Mouse (Mus musculus) heart, embryonic 15.5 days (tissue): ENCODE data around the gene Ninl. TPM values are rescaled to one million over a fixed set of nuclear protein-coding genes. Genes with fewer than 3 reads are reported as not detected.

Experiments
- ATAC-seq: fragments of 200-750 bp; cut with Nextera tagmentation; replicated peaks from 2 replicates; pipeline ENCODE4 v1.8.0; 2017; ENCODE audit warnings: low read depth, moderate TSS enrichment; ENCODE audit not compliant: insufficient number of reproducible peaks, insufficient read depth, low FRiP score
- H3K27ac ChIP-seq: fragments of 300-500 bp; sonication (generic); 2 replicates; pipeline ENCODE4 v1.5.1; 2015; ENCODE audit warnings: mild to moderate bottlenecking, inconsistent platforms
- H3K27me3 ChIP-seq: fragments of 300-500 bp; sonication (generic); 2 replicates; pipeline ENCODE4 v1.6.1; 2015; ENCODE audit warnings: inconsistent platforms
- H3K36me3 ChIP-seq: fragments of 300-500 bp; sonication (generic); 2 replicates; pipeline ENCODE4 v1.6.1; 2015; ENCODE audit warnings: mild to moderate bottlenecking, inconsistent platforms
- H3K4me1 ChIP-seq: fragments of 300-500 bp; sonication (generic); replicated peaks from 2 replicates; pipeline ENCODE4 v1.6.1; 2015; ENCODE audit warnings: inconsistent platforms
- H3K4me2 ChIP-seq: fragments of 300-500 bp; sonication (generic); 2 replicates; pipeline ENCODE4 v1.6.1; 2015; ENCODE audit warnings: inconsistent platforms, mild to moderate bottlenecking, moderate library complexity
- H3K4me3 ChIP-seq: fragments of 300-500 bp; sonication (generic); 2 replicates; pipeline ENCODE4 v1.5.1; 2015; ENCODE audit warnings: mild to moderate bottlenecking, inconsistent platforms
- H3K9ac ChIP-seq: fragments of 300-500 bp; sonication (generic); 2 replicates; pipeline ENCODE4 v1.6.1; 2015; ENCODE audit warnings: mild to moderate bottlenecking, inconsistent platforms
- H3K9me3 ChIP-seq: fragments of 300-500 bp; sonication (generic); replicated peaks from 2 replicates; pipeline ENCODE4 v1.6.1; 2016; ENCODE audit warnings: inconsistent platforms
- WGBS: fragments of 180-500 bp; shearing (Covaris S2); methylation state at CpG from one replicate; pipeline ENCODE4 v1.1.7; 2015; ENCODE audit warnings: mixed read lengths; 5-methylcytosine and 5-hydroxymethylcytosine counted together
- polyA plus RNA-seq: library from polyadenylated mRNA; unstranded; fragments of >200 nt; fragmentation: Nextera tagmentation; extraction: Ambion mirVana; gene quantifications from 2 replicates; pipeline ENCODE4 v1.2.1, GENCODE M21; 2015

The Ninl gene
- polyA plus RNA-seq: 2.8 and 5.4 TPM in 2 replicates

GRCm38 (mm10) chr2:151039232-151039695 lies at the start of gene Ninl, which contains the start of gene Nanp:
Ninl (minus strand) TSS chr2:151039382.
Nanp (minus strand) TSS chr2:151039398.
- under 1% methylated on average over 34 of the region's 34 CpGs for WGBS
- peak within 1 kb of the TSS; percentile 87 for H3K9ac ChIP-seq
- ATAC-seq: peak; percentile 96
- no peaks in the 10 kb centered on the region for H3K36me3 ChIP-seq
- H3K27me3 ChIP-seq: no peaks in the 10 kb centered on the region
- H3K4me2 ChIP-seq: peak within 1 kb of the TSS; percentile 77
- H3K9me3 ChIP-seq: no peaks in the 10 kb centered on the region
- H3K27ac ChIP-seq: peak within 1 kb of the TSS; percentile 68
- peak within 1 kb of the TSS; percentile 74 for H3K4me3 ChIP-seq
- peaks cover 8% of the 10 kb centered on the region for H3K4me1 ChIP-seq

DNA sequence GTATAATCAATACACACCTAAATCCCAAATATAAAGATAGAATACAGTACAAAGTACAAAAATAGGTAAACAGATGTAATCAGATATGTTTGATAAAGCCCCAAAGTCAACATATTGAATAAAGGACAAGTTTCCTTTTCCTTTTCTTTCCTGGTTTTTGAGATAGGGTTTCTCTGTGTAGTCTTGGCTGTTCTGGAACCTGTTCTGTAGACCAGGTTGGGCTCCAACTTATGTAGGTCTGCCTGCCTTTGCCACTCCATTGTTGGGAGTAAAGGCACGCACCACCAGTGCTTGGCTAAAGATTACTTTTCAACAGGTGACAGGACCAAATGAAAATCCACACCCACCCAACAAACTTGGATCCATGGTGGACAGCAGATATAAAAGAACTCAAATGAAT lies 17.5 kb upstream of the Ninl start:
- Histone ChIP-seq H3K9ac (no peak overlapping the region), H3K4me3 (no peak overlapping the region), H3K4me1 (no peaks in the 10 kb centered on the region), H3K9me3 (no peaks in the 10 kb centered on the region), H3K27me3 (no peaks in the 10 kb centered on the region), H3K36me3 (no peaks in the 10 kb centered on the region), H3K27ac (no peak overlapping the region), H3K4me2 (no peak overlapping the region)
- ATAC-seq: no peak
- WGBS: 66% methylated on average over 1 of the region's 1 CpGs

DNA sequence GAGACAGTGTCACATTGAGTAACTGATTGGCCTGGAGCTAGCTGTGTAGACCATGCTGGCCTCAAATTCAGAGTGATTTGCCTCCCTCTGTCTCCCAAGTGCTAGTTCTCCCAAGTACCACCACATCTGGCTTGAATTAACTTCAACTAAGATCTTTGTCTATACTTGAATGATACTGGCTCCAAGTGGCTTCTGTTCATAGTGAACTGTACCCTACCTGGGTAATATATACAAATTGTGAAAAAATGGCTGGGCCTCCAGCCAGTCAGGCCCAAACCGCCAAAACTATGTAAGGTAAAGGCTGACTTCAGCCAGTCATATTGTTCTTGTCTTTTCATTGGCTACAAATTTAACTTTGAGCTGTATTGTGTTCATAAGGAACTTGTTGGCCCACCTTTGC lies 1.2 kb upstream of the Ninl start:
- Histone ChIP-seq H3K4me1 (peaks cover 8% of the 10 kb centered on the region), H3K4me2 (no peak overlapping the region), H3K27ac (no peak overlapping the region), H3K27me3 (no peaks in the 10 kb centered on the region), H3K9me3 (no peaks in the 10 kb centered on the region), H3K36me3 (no peaks in the 10 kb centered on the region), H3K9ac (no peak overlapping the region), H3K4me3 (no peak overlapping the region)
- ATAC-seq: no peak
- 79% methylated on average over 1 of the region's 1 CpGs for WGBS

GRCm38 (mm10) chr2:151039726-151040125 lies 544 bp upstream of the Ninl start:
- ATAC-seq: no peak
- H3K4me1 ChIP-seq: peaks cover 8% of the 10 kb centered on the region
- WGBS: 34% methylated on average over 8 of the region's 8 CpGs

GRCm38 (mm10) chr2:151038811-151039222 lies 365 bp downstream of the Ninl start:
- H3K27ac ChIP-seq: peak overlapping the region; percentile 68
- peak overlapping the region; percentile 77 for H3K4me2 ChIP-seq
- H3K27me3 ChIP-seq: no peaks in the 10 kb centered on the region
- peak overlapping the region; percentile 87 for H3K9ac ChIP-seq
- H3K4me1 ChIP-seq: peaks cover 8% of the 10 kb centered on the region
- H3K9me3 ChIP-seq: no peaks in the 10 kb centered on the region
- WGBS: under 1% methylated on average over 30 of the region's 30 CpGs
- H3K4me3 ChIP-seq: peak overlapping the region; percentile 74
- no peaks in the 10 kb centered on the region for H3K36me3 ChIP-seq
- peak; percentile 77; the same call in 1 of the 2 replicates for ATAC-seq

More at GRCm38 (mm10) chr2:151039726-151040125, 544 bp upstream of the Ninl start:
- H3K4me3 ChIP-seq: peak overlapping the region; percentile 74
- H3K27ac ChIP-seq: peak overlapping the region; percentile 39; the same call in 1 of the 2 replicates
- no peaks in the 10 kb centered on the region for H3K36me3 ChIP-seq
- no peaks in the 10 kb centered on the region for H3K9me3 ChIP-seq
- no peaks in the 10 kb centered on the region for H3K27me3 ChIP-seq
- H3K4me2 ChIP-seq: peak overlapping the region; percentile 77
- peak overlapping the region; percentile 63 for H3K9ac ChIP-seq

DNA sequence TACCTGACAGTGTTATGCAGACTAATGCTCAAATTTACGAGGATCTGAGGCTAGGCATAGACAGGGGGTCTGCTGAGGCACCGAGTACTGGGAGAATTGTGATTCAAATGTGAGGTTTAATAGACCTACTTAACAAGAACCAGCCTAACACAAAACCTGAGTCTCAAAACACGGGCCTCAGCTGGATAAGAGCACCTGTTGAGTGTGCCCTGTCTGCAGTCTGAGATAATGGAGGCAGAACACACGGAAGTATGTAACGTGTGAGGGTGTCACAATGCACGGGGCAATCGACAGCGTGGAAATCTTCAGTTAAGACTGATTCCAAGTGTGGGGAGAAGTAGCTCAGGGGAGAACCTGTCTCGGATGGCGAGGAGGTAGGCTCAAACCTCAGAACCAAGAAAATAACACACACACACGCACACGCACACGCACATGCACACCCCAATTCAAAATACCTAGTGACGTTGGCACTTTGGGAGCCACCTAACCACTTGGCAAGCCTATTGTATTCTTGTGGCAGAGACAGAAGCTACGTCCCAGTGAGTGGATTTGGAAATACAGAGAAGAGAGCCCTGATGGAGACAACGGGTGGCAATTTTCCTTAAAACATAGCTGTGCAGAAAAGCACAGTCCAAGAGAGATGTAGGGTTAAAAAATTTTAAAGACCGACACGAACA lies 1.2 kb downstream of the Ninl start:
- no peak for ATAC-seq
- Histone ChIP-seq H3K4me3 (peak overlapping the region; percentile 74), H3K4me2 (peak overlapping the region; percentile 77), H3K27me3 (no peaks in the 10 kb centered on the region), H3K36me3 (no peaks in the 10 kb centered on the region), H3K9me3 (no peaks in the 10 kb centered on the region), H3K4me1 (peaks cover 8% of the 10 kb centered on the region), H3K27ac (no peak overlapping the region), H3K9ac (peak overlapping the region; percentile 87)
- WGBS: 42% methylated on average over 18 of the region's 18 CpGs

DNA sequence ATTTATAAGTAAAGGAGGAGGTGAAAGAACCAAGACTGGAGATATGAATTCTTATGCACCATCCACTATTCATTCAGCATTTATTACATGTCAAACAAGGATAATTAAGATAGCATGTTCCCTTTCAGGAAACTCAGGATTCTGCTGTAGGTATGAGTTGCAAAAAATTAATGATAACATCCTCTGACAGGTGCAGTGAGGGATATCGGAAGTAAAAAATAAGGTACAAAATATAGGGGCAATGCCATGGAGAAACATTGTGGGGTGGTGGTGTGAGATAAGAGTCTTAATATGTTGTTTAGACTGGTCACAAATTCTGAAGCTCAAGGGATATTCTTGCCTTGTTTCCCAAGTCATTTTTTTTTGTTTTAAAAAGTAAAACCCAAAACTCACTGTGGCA lies 1.9 kb downstream of the Ninl start:
- H3K4me3 ChIP-seq: no peak overlapping the region
- H3K9me3 ChIP-seq: no peaks in the 10 kb centered on the region
- H3K4me2 ChIP-seq: no peak overlapping the region
- ATAC-seq: no peak
- peaks cover 8% of the 10 kb centered on the region for H3K4me1 ChIP-seq
- 85% methylated on average over 1 of the region's 1 CpGs for WGBS
- H3K9ac ChIP-seq: no peak overlapping the region
- no peaks in the 10 kb centered on the region for H3K27me3 ChIP-seq
- H3K36me3 ChIP-seq: no peaks in the 10 kb centered on the region
- no peak overlapping the region for H3K27ac ChIP-seq

DNA sequence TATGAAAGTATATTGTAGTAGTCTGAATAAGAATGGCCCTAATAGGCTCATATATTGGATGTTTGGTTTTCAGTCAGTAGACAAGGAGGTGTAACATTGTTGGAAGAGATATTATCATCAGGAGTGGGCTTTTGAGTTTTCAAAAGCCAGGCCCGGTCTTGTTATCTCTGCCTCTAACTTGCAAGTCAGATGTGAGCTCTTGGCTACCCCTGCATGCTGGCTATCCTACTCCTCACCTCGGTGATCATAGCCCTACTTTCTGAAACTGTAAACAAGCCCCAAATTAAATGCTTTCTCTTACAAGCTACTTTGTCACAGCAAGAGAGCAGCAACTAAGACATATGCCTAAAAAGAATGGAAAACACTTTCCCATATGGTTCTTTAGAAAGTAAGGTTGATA lies 2.5 kb downstream of the Ninl start:
- 66% methylated on average over 2 of the region's 2 CpGs for WGBS
- Histone ChIP-seq H3K9me3 (no peaks in the 10 kb centered on the region), H3K36me3 (no peaks in the 10 kb centered on the region), H3K9ac (no peak overlapping the region), H3K4me1 (peaks cover 8% of the 10 kb centered on the region), H3K4me3 (no peak overlapping the region), H3K4me2 (no peak overlapping the region), H3K27me3 (no peaks in the 10 kb centered on the region), H3K27ac (no peak overlapping the region)
- ATAC-seq: no peak

- no peak for ATAC-seq
- H3K27ac ChIP-seq: no peak overlapping the region
- H3K9ac ChIP-seq: no peak overlapping the region
- no peak overlapping the region for H3K4me3 ChIP-seq
- H3K27me3 ChIP-seq: no peaks in the 10 kb centered on the region
- no peak overlapping the region for H3K4me2 ChIP-seq
- no peaks in the 10 kb centered on the region for H3K36me3 ChIP-seq
- 88% methylated on average over 3 of the region's 3 CpGs for WGBS
- H3K4me1 ChIP-seq: peaks cover 6% of the 10 kb centered on the region
- no peaks in the 10 kb centered on the region for H3K9me3 ChIP-seq
Measured at GRCm38 (mm10) chr2:151034435-151034834, 4.7 kb downstream of the Ninl start.

- no peak overlapping the region for H3K4me2 ChIP-seq
- H3K4me1 ChIP-seq: no peaks in the 10 kb centered on the region
- H3K9me3 ChIP-seq: no peaks in the 10 kb centered on the region
- H3K27ac ChIP-seq: no peak overlapping the region
- H3K27me3 ChIP-seq: no peaks in the 10 kb centered on the region
- no peak overlapping the region for H3K4me3 ChIP-seq
- WGBS: 82% methylated on average over 10 of the region's 10 CpGs
- ATAC-seq: no peak
- H3K36me3 ChIP-seq: no peaks in the 10 kb centered on the region
- H3K9ac ChIP-seq: no peak overlapping the region
Measured at GRCm38 (mm10) chr2:151021158-151021557, 18.0 kb downstream of the Ninl start.

DNA sequence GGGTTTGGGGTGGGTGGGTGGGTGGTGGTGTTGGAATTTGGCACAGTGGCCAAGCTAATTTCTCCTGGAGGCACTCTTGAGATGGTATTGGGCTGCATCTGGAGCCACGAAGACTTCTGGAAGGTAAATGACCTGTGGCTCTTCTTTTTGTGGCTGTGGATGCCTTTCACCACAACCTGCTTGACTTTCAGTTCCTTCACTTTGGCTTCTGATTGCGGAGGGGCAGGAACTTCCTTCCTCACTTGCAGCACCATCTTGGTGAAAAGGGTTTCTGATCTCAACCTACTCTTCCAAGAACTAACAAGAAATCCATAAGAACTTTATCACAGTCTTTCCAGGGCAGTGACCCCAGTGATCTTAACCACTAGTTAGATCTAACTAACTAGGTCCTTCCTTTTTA lies 23.9 kb downstream of the Ninl start:
- no peak overlapping the region for H3K4me3 ChIP-seq
- no peaks in the 10 kb centered on the region for H3K9me3 ChIP-seq
- no peak overlapping the region for H3K27ac ChIP-seq
- ATAC-seq: no peak
- H3K4me2 ChIP-seq: no peak overlapping the region
- H3K9ac ChIP-seq: no peak overlapping the region
- no peaks in the 10 kb centered on the region for H3K36me3 ChIP-seq
- H3K27me3 ChIP-seq: 0 out of 2 replicates have a peak, but pooled peaks cover 3% of the 10 kb centered on the region
- H3K4me1 ChIP-seq: no peaks in the 10 kb centered on the region
- WGBS: 76% methylated on average over 2 of the region's 2 CpGs

GRCm38 (mm10) chr2:151011273-151011672 lies 27.9 kb downstream of the Ninl start:
- Histone ChIP-seq H3K36me3 (no peaks in the 10 kb centered on the region), H3K27ac (no peak overlapping the region), H3K4me2 (no peak overlapping the region), H3K9me3 (no peaks in the 10 kb centered on the region), H3K9ac (no peak overlapping the region), H3K27me3 (peaks cover 3% of the 10 kb centered on the region; the same call in 1 of the 2 replicates), H3K4me3 (no peak overlapping the region), H3K4me1 (peaks cover 9% of the 10 kb centered on the region; the same call in 1 of the 2 replicates)
- WGBS: 46% methylated on average over 1 of the region's 1 CpGs
- ATAC-seq: no peak
